Mouse (Mus musculus) hindbrain, embryonic 11.5 days (tissue): Measurements from ENCODE around the gene Scn8a. TPM values are rescaled to one million over a fixed set of nuclear protein-coding genes. Genes with fewer than 3 reads are reported as not detected.

Experiments used
- ATAC-seq: fragments of 200-750 bp; cut with Nextera tagmentation; 2 replicates; pipeline ENCODE4 v1.8.0; 2017; ENCODE audit warnings: mild to moderate bottlenecking, moderate TSS enrichment, moderate library complexity; ENCODE audit not compliant: low FRiP score
- DNase-seq: peaks from one replicate; pipeline ENCODE4 v3.0.0-alpha.2; 2015; ENCODE audit warnings: low spot score
- H3K27ac ChIP-seq: fragments of 300-500 bp; sonication (generic); 2 replicates; pipeline ENCODE4 v1.5.1; 2014; ENCODE audit warnings: mild to moderate bottlenecking, low read depth, low read length
- H3K27me3 ChIP-seq: fragments of 300-500 bp; sonication (generic); 2 replicates; pipeline ENCODE4 v1.6.1; 2014; ENCODE audit warnings: mild to moderate bottlenecking, low read length, moderate library complexity, mixed read lengths; ENCODE audit not compliant: control insufficient read depth, insufficient read depth
- H3K36me3 ChIP-seq: fragments of 300-500 bp; sonication (generic); 2 replicates; pipeline ENCODE4 v1.6.1; 2014; ENCODE audit warnings: mild to moderate bottlenecking, low read length, moderate library complexity, mixed read lengths; ENCODE audit not compliant: control insufficient read depth, insufficient read depth
- H3K4me1 ChIP-seq: fragments of 300-500 bp; sonication (generic); replicated peaks from 2 replicates; pipeline ENCODE4 v1.6.1; 2014; ENCODE audit warnings: low read length, mixed read lengths; ENCODE audit not compliant: control insufficient read depth, insufficient read depth
- H3K4me2 ChIP-seq: fragments of 300-500 bp; sonication (generic); replicated peaks from 2 replicates; pipeline ENCODE4 v1.6.1; 2014; ENCODE audit warnings: mild to moderate bottlenecking, low read depth, low read length
- H3K4me3 ChIP-seq: fragments of 300-500 bp; sonication (generic); 2 replicates; pipeline ENCODE4 v1.5.1; 2014; ENCODE audit warnings: low read depth, low read length
- H3K9ac ChIP-seq: fragments of 300-500 bp; sonication (generic); 2 replicates; pipeline ENCODE4 v1.6.1; 2014; ENCODE audit warnings: low read depth, low read length
- H3K9me3 ChIP-seq: fragments of 300-500 bp; sonication (generic); 2 replicates; pipeline ENCODE4 v1.6.1; 2016; ENCODE audit warnings: low read length; ENCODE audit not compliant: control insufficient read depth
- WGBS: fragments of 180-500 bp; shearing (Covaris S2); extraction: QIAGEN DNeasy Blood & Tissue Kit; methylation state at CpG from one replicate; pipeline ENCODE4 v1.1.7; 2014; 5-methylcytosine and 5-hydroxymethylcytosine counted together
- polyA plus RNA-seq: library from polyadenylated mRNA; unstranded; fragments of >200 nt; fragmentation: Nextera tagmentation; extraction: Ambion mirVana; gene quantifications from 2 replicates; pipeline ENCODE4 v1.2.1, GENCODE M21; 2014

Scn8a gene
- polyA plus RNA-seq, 1 experiment from 2014 or later, result 16.4 TPM

DNA sequence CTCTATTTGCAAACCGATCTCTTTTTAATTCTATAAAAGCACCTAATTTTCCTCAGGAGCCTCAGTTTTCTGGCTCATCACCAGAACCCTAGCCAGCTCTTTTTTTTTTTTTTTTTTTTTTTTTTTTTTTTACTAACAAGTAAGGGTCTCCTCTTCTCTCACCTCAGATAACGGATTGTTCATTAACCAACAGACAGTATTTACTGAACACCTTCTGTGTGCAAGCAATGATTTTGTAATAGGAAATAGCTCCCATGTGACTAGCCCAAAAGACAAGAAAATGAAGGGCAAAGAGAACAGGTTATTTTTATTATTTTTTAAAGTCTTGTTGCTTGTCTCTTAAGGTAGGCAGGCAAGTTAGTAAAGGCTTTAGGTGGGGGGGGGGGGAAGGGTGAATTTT lies 82.6 kb downstream of the Scn8a start:
- no peak for DNase-seq
- H3K36me3 ChIP-seq, result no peaks in the 10 kb centered on the region
- H3K4me1 ChIP-seq, result no peaks in the 10 kb centered on the region
- WGBS, result 84% methylated on average over 2 of the region's 2 CpGs
- no peak overlapping the region for H3K27ac ChIP-seq
- no peak overlapping the region for H3K9ac ChIP-seq
- H3K9me3 ChIP-seq, result no peaks in the 10 kb centered on the region
- no peak overlapping the region for H3K4me3 ChIP-seq
- H3K4me2 ChIP-seq, result no peak overlapping the region
- H3K27me3 ChIP-seq, result no peaks in the 10 kb centered on the region
- no peak for ATAC-seq

DNA sequence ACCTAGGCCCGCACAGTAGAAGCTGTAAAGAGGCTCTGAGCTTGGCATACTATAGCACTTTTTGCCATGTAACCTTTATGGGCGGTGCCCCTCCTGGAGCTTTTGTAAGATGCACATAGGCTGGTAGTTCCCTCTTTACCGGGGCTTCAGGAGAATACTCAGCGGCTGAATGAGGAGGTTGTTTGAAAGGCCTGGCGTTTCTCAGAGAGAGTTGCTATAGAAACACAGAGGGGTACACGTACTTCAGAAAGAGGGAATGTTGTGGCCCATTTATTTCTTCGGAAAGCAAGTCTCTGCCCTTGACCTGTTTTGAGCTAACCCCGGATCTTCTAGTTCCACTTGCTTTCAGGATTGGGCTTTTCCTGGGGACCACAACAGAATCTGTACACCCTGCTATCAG lies 83.2 kb downstream of the Scn8a start:
- Histone ChIP-seq H3K36me3 (no peaks in the 10 kb centered on the region), H3K4me1 (no peaks in the 10 kb centered on the region), H3K27ac (no peak overlapping the region), H3K4me2 (no peak overlapping the region), H3K9ac (no peak overlapping the region), H3K27me3 (no peaks in the 10 kb centered on the region), H3K4me3 (no peak overlapping the region), H3K9me3 (no peaks in the 10 kb centered on the region)
- DNase-seq, result no peak
- ATAC-seq, result no peak
- 32% methylated on average over 8 of the region's 8 CpGs for WGBS

DNA sequence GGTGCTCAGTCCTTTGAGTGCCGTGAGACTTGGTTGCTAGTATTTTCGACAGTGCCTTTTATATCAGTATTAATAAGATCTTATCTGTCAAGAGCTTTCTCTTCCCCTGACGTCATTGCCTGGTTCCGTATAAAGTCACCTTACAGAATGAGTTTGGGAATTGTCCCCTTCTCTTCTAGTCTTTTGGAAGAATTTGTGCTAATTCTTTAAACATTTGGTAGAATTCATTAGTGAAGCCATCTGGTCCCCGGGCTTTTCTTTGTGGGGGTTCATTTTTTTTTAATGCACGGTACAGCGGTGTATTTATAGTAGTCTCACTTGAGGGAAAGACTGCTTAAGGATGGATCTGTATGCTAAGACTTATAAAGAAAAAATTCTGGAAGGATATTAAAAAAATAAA lies 84.3 kb downstream of the Scn8a start:
- H3K9ac ChIP-seq, result no peak overlapping the region
- DNase-seq (no peak), ATAC-seq (no peak)
- H3K4me1 ChIP-seq, result no peaks in the 10 kb centered on the region
- H3K9me3 ChIP-seq, result no peaks in the 10 kb centered on the region
- no peaks in the 10 kb centered on the region for H3K27me3 ChIP-seq
- no peak overlapping the region for H3K4me3 ChIP-seq
- no peaks in the 10 kb centered on the region for H3K36me3 ChIP-seq
- H3K4me2 ChIP-seq, result no peak overlapping the region
- no peak overlapping the region for H3K27ac ChIP-seq
- WGBS, result 81% methylated on average over 7 of the region's 7 CpGs

DNA sequence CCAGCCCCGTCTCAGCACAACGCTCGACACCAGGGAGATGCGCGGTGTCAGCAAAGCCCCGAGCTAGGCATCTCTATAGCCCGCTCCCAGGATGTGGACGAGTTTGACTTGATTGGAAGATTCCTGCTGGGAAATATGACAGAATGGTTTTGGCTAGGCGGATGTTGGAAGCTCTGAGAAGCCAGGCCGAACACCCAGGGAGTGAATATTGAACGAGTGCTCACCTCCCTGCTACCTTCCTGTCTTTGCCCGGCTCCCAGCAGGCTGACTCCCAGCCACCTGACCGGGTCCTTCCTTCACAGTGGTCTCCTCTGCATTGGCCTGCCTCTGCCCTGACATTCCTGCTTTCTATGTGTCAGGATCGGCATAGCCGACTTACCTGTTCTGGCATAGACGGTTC lies 85.1 kb downstream of the Scn8a start:
- no peak overlapping the region for H3K4me3 ChIP-seq
- no peaks in the 10 kb centered on the region for H3K27me3 ChIP-seq
- ATAC-seq (no peak), DNase-seq (no peak)
- H3K4me1 ChIP-seq, result no peaks in the 10 kb centered on the region
- H3K9ac ChIP-seq, result no peak overlapping the region
- H3K27ac ChIP-seq, result no peak overlapping the region
- no peak overlapping the region for H3K4me2 ChIP-seq
- no peaks in the 10 kb centered on the region for H3K9me3 ChIP-seq
- no peaks in the 10 kb centered on the region for H3K36me3 ChIP-seq
- 71% methylated on average over 16 of the region's 16 CpGs for WGBS

DNA sequence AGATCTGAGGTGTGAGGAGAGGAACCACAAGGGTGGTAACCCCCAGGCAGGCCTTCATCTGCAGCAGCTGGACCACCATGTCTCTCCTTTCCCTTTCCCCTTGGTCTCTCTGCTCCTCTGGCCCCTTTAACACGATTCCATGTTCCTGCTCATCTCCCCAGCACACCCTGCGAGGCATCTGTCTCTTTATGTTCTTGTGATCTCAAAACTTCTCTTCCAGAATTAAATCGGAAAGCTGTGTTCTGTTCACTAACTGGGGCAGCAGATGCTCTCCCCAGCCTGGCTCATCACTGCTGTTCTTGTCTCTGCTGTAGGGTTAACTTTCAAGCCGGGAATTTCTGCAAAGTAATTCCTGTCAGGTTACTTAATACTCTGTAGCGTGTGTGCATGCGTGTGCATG lies 91.3 kb downstream of the Scn8a start:
- no peak overlapping the region for H3K4me3 ChIP-seq
- no peak overlapping the region for H3K4me2 ChIP-seq
- H3K36me3 ChIP-seq, result no peaks in the 10 kb centered on the region
- ATAC-seq (no peak), DNase-seq (no peak)
- WGBS, result 88% methylated on average over 6 of the region's 6 CpGs
- no peaks in the 10 kb centered on the region for H3K9me3 ChIP-seq
- no peak overlapping the region for H3K9ac ChIP-seq
- no peaks in the 10 kb centered on the region for H3K27me3 ChIP-seq
- no peaks in the 10 kb centered on the region for H3K4me1 ChIP-seq
- H3K27ac ChIP-seq, result no peak overlapping the region

DNA sequence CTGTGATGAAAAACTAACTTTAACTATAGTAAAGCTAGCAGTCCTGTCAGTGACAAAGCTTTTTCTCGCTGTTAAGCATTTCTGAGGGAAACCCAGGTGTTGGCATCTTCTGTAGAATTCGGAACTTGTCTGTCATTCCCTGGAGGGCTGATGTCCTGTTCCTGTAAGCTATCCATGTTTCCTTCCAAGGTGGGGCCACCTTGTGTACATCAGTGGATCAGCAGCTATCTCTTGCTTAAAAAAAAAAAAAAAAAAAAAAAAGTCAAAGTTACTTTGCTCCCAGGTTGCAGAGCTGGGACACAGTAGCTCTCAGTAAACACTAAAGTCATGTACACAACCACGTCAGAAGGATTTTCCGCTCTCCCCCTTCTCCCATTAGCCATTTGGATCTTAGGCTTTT lies 91.9 kb downstream of the Scn8a start:
- Histone ChIP-seq H3K27ac (no peak overlapping the region), H3K4me1 (no peaks in the 10 kb centered on the region), H3K36me3 (no peaks in the 10 kb centered on the region), H3K4me3 (no peak overlapping the region), H3K27me3 (no peaks in the 10 kb centered on the region), H3K9me3 (no peaks in the 10 kb centered on the region), H3K9ac (no peak overlapping the region), H3K4me2 (no peak overlapping the region)
- DNase-seq (no peak), ATAC-seq (no peak)
- WGBS, result 81% methylated on average over 4 of the region's 4 CpGs

DNA sequence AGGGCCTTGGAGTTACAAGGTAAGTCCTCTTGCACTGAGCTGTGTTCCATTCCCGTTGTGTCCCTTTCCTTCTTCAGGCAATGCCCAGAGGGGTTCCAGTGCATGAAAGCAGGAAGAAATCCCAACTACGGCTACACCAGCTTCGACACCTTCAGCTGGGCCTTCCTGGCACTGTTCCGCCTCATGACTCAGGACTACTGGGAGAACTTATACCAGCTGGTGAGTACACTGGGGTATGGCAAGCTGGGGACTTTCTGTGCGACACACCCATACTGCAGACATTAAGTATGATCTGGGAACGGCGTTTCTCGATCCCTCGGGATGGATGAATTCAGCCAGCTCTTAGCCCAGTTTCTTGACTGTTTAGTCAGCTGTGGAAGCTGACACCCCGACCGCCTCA lies 101.8 kb downstream of the Scn8a start:
- WGBS, result 83% methylated on average over 11 of the region's 11 CpGs
- no peak for ATAC-seq
- H3K27me3 ChIP-seq, result no peaks in the 10 kb centered on the region

DNA sequence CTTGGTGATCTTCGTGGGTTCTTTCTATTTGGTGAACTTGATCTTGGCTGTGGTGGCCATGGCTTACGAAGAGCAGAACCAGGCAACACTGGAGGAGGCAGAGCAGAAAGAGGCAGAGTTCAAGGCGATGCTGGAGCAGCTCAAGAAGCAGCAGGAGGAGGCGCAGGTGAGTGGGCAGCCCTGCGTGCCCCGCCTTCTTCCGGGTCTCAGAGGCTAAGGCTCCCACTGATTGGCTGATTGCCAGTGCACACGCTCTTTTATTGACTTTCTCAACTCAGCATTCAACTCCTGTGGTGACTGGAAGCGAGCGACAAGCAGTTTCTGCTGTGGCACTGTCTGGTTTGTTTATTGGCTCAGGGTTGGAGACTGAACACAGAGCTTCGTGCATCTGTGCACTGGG lies 103.1 kb downstream of the Scn8a start:
- Histone ChIP-seq H3K4me3 (no peak overlapping the region), H3K27ac (no peak overlapping the region), H3K4me2 (no peak overlapping the region), H3K27me3 (no peaks in the 10 kb centered on the region), H3K9ac (no peak overlapping the region), H3K36me3 (no peaks in the 10 kb centered on the region), H3K4me1 (no peaks in the 10 kb centered on the region), H3K9me3 (no peaks in the 10 kb centered on the region)
- DNase-seq, result no peak
- 45% methylated on average over 11 of the region's 11 CpGs for WGBS
- ATAC-seq, result no peak

More for the DNA sequence above, 101.8 kb downstream of the Scn8a start:
- no peak overlapping the region for H3K4me2 ChIP-seq
- H3K36me3 ChIP-seq, result no peaks in the 10 kb centered on the region
- no peaks in the 10 kb centered on the region for H3K4me1 ChIP-seq
- H3K27ac ChIP-seq, result no peak overlapping the region
- H3K9me3 ChIP-seq, result no peaks in the 10 kb centered on the region
- DNase-seq, result no peak
- H3K4me3 ChIP-seq, result no peak overlapping the region
- H3K9ac ChIP-seq, result no peak overlapping the region

DNA sequence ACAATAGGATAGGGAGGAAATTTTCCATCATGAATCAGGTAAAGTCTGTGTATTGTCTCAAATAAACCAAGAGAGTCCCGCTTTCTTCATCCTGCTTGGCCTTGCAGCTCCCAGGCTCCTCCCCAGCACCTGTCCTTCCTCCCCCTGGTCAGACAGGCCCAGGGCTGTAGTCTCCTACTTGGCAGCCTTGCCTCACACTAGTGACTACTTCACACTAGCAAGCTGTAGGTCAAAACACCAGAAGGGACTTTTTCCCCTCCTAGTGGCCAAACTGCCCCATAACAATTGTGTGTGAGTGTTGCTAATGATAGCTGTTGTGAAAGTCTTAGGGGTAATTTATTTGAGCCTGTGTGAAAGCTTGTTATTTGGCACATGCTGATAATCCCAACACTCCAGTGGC lies 105.0 kb downstream of the Scn8a start:
- WGBS, result 76% methylated on average over 1 of the region's 1 CpGs
- no peak for ATAC-seq
- DNase-seq, result no peak

More for the DNA sequence above, 105.0 kb downstream of the Scn8a start:
- H3K4me1 ChIP-seq, result no peaks in the 10 kb centered on the region
- no peaks in the 10 kb centered on the region for H3K36me3 ChIP-seq
- no peak overlapping the region for H3K4me3 ChIP-seq
- H3K9me3 ChIP-seq, result no peaks in the 10 kb centered on the region
- H3K4me2 ChIP-seq, result no peak overlapping the region
- no peak overlapping the region for H3K9ac ChIP-seq
- no peak overlapping the region for H3K27ac ChIP-seq
- no peaks in the 10 kb centered on the region for H3K27me3 ChIP-seq
